Mouse (Mus musculus) heart, adult 9 months (tissue): ENCODE measurements around the gene Smad9.
A peak's percentile ranks its signal among the peaks of the same experiment; 100 is the strongest.

Source experiments
- DNase-seq, 2 experiments: peaks; one replicate each; pipeline ENCODE4 v3.0.0; 2022; ENCODE audit warnings: low spot score in 2 of 2

The Smad9 gene

DNA sequence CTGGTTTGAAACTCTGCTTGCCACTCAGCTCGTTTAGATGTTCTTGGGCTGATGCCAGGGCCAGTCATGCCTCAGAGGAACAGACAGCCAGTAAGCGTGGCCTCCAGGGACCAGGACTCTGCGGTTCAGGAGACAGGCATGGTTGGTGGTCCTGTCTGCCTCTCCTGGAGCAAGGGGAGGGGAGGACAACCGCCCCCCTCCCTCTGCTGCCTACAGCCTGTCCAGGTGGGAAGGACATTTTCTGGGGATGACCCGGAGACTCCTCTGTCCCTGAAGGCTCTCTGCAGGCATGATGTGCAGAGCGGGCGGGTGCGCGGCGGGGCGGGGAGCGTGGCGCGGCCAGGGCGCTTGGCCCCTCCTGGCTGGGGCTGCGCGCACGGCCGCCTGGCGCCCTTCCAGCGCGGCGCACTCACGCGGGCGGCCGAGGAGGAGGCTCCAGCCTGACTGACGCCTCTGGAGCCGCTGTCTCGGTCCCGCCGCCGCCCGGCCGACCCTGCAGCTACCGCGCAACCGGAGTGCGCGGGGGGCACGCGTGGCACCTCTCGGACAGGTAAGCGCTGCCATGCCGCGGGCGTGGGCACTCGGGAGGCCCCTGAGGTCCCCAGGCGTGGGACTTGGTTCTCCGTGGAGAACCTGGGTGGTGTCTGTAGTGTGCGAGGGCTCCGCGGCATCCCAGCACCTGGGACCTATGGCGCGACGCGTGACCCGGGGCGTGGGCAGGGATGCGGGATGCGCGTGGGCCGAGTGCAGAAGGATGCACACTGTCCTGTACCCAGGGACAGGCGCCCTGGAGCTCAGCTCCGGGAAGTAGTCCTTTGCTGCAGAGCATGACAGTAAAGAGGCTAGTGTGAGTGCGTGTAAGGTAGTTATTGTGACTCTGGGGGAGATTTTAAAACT, at the start of gene Smad9:
Gene Smad9 (plus strand): TSS at position 438 of the 897 bp plus-strand sequence.
- DNase-seq: peak; percentile 39 to 55

DNA sequence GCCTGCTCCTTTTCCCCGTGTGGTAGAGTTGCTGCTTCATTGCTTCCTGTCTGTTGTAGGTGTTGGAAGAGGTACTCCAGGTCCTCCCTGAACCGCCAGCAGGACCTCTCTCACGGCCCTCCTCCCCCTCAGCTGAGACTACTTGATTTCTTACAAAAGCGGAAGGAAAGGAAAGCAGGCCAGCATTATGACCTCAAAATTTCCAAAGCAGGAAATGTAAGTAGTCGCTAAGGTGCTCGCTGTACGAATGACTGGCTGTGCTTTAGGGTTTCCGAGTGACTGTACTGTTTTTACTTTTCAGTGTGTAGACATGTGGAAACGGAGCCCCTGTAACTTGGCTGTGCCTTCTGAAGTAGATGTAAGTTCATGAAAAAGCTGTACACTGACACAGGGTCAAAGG, 46.4 kb upstream of the Smad9 start:
- DNase-seq: peak in 1 of 2 experiments; percentile 15

DNA sequence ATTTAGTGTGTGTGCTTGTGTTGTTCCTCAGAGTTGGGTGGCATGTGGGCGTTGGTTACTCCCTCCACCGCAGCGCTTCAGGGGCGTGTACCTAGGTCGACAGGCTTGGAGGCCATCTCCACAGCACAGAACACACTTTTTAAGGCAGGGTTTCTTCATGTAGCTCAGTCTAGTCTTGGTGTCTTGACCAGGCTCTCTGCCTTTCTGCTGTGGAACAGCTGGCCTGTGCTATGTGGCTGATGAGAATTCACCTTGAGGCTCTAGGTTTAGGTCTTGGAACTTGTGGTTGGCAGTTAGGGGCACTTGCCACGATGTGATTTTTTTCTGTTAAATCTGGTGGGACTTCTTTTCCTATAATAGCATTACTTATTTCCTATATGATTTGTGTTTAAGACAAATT, 41.1 kb upstream of the Smad9 start, which contains the start of gene Gm21958:
Gene Gm21958 (minus strand): TSS at position 101 of the 400 bp plus-strand sequence.
- no peak for DNase-seq

DNA sequence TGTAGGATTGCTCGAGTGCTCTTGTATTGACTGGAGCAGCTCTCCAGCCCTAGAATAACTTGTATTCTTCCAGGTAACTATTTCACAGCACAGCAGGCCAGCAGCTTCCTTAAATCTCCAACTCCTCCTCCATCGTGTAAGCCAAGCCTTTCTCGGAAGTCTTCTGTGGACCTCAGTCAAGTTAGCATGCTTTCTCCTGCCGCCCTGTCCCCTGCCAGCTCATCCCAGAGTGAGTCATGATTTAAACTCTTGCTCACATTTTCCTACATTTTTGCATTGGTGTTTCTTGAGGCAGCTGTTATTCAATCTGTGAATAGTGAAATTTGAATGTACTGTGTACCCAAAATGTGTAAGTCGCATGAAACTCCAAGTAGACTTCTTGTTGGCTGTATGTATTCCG, 39.9 kb upstream of the Smad9 start:
- no peak for DNase-seq

DNA sequence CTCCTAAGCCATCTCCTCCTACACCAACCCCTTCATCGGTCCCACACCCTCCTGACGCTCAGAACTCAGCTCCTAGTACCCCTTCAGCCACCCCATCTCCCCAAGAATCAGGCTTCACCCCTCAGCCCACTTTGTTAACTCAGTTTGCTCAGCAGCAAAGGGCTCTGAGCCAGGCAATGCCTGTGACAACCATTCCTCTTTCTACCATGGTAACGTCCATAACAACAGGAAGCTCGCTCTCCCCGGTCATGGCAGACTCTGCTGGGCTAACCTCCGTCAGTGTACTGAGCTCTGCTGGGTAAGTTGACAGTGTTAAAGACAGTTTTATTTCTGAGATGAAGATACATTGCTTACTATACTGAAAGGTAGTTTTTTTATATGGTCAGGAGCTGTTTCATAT, 38.0 kb upstream of the Smad9 start:
- no peak for DNase-seq

DNA sequence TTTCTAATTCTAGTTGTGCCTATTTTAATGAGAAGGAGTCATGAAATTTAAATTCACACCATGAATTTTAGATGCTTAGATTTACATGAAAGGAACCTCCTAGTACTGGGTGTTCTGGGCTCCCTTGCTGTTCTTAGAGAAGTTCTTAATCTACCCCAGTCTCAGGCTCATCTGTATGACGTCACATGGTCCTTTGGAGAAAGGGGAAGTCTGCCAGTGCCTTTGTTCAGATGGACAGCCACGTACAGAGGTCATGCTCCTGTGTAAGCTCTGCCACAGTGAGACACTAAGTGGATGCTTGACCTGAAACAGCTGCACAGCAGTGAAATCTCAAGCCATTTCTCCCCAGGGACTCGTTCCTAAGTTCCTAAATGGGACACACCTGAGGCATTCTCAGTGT, 36.4 kb upstream of the Smad9 start:
- no peak for DNase-seq

DNA sequence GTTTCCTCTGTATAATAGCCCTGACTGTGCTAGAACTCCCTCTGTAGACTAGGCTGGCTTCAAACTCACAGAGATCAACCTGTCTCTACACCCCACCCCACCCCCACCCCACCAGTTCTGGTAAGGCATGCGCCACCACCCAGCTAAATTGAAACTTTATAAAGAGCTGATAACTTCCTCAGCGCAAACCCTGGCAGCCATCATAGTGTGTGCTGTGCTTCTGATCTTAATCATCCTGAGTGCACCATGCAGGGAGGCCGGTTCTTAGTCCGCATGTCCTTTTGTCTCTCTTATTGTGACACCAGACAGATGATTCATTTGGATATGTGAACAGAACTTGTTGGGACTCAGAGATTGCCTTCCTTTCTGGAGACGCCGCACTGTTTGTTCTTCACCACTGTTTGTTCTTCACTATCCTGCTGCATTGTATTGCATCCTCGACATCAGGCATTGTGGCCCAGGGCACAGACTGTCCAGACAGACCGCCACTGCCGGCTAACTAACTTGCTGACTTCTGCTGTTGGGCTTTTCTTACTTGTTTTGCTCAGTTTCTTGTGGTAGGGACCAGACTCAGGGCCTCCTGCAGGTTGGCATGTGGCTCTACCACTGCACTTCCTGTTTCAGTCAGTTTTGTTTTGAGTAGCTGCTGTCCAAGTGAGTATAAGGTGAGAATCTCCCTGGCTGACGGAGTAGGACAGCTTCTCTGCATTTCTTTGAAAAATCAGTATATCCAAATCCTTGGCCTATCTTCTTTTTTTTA, 31.5 kb upstream of the Smad9 start:
- DNase-seq: no peak

DNA sequence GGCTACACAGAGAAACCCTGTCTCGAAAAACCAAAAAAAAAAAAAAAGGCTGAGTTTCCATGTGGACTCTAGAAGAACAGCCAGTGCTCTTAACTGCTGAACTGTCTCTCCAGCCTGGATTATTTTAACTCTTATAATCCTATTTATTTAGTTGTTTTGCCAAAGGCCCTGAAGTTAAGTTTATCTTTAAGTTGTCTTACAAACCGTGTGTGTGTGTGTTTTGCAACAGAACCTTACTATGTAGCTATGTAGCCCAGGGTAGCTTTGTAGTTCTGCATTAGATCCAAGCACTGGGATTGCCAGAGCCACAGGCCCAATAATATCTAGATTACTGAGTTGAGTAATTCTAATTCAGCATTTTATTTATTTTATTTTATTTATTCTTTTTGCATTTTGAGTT, 30.0 kb upstream of the Smad9 start:
- DNase-seq: no peak

DNA sequence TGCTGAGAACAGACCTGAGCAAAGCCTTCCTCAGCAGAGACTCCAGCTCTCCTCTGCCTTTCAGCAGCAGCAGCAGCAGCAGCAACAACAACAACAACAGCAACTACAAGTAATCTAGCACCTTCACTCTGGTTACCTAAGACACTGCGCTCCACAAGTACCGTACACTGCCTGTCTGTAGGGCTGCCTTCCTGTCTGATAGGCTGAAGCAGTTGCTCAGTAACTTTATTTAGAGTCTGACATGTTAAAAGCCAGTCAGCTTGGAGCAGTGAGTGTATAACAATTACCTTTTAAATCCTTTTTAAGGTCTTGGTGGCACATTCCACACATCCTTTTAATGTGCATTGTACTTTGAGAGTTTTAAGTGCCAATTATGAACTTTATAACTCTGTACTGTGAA, 27.8 kb upstream of the Smad9 start:
- DNase-seq: no peak

DNA sequence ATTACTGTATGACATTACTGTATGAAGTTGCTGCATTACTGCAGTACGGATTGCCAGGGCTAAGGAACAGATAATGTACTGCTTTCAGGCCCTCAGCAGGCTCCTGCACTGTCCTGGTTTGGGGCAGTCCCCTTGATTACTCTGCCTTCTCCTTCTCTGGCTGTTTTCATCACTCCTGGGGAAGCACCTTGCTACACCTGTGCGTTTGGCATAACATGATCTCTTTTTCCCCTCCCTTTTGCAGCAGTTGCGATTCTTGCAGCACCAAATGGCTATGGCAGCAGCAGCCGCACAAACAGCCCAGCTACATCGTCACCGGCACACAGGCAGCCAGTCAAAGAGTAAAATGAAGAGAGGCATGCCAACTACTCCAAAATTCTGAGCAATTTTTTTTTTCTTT, 27.3 kb upstream of the Smad9 start:
- no peak for DNase-seq

DNA sequence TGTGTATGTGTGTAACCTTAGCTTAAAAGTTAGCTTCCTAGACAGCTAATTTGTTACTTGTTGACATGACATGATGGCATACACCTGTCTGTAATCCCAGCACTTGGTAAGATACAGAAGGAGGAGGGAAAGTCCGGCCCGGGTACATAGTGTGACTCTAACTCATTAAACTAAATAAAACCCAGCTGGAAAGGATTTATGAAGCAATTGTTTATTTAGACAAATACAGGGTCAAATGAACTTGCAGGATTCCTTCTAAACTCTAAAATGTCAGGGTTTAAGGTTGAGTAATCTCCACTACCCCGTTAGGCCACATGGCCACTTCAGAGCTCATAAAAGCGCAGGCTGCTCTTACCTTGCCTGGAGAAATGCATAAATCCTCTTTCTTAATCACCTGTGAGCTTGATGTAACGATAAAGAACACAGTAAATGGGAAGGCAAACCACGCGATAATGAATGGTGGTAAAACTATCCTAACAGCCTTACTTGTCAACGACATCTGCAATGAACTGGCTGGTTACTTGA, 23.7 kb upstream of the Smad9 start:
- no peak for DNase-seq

DNA sequence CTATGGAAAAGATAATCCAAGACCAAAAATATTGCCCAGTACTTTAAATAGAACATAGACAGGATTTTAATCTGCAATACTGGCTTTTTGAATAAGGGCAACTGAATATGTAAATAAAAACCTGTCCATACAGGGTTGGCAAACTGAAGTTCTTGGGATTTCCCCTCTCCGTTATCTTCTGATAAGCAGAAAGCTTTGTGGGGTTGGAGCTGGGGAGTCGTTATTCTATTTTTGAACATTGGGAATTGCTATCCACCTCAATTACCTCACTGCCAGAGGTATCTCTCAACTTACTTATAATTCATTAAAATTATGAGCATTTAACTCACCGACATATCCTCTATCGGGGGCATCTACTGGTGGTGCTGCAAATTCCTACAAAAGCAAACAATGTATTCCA, 23.0 kb upstream of the Smad9 start:
- no peak for DNase-seq

DNA sequence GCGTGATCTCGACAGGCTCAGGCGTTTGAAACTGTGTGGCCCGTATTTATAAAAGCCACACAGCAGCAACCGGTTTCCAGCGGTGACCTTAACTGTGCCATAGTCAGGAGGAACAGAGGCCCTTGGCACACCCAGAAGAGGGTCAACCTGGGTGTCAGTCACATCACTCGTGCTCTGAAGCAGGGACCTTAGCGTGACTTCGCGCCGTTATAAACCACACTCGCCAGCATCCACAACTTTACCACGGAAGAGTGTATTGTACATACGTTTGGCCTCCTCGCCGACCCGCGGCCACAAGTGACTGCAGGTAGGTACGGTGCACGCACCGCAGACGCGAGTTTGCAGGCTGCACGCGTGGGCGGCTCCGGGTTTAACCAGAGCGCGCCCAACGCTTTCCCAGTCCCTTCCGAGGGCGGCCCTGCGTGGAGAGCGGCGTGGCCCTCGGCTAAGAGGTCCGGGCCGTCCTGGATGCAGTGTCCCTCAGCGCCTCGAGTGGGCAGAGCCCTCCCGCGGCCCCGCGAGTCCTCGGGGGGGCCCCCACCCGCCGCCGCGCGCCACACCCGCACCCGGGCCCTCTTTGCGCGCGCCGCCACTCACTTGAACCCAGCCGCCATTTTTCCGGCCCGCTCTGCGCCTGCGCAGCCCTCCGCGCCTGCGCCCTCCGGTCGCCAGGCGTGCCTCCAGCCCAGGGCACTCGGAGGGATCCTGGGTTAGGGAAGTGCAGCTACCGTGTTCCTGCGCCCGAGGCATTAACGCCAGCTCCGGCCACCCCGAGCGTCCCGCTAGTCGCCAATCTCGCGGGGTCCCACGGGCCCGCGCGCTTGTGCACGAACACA, 20.8 kb upstream of the Smad9 start:
- DNase-seq: peak; percentile 87 to 91

DNA sequence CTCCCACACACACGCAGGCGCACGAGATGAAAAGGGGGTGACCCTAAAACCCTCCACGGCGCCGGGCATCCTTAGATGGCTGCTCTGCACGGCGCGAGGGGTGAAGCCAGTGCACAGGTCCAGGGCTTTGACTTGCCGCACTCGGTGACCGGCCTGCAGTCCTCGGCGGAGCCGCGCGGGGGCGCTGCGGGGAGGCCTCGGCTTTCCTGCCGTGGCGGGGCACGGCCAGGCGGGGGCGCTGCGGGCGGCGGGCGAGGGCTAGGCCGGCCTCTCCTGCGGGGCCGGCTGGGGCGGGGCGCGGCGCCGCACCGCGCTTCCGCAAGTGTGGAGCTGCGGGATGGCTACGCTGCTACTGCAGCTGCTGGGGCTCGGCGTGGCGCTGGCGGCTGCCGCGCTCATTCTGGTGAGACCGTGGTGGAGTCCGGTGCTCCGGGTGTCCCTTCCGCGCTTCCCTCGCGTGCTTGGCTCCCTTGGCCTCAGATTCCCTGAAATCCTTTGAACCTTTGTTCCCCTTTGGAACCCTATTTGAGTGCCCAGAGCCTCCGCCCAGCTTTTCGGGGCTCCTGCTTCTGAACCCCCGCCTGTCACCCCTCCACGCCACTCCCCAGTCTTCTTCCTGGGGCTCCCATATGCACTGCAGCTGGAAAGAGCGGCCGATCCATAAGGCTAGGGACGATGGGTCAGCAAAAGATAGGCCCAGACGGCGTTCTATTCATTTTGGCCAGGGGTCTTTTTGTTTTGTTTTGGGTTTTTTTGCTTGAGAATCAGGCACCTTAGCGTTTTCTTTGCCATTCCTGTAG, 19.9 kb upstream of the Smad9 start, which contains the start of the genes Exosc8 and Alg5:
Gene Exosc8 (minus strand): TSS at position 147 of the 800 bp plus-strand sequence.
Gene Alg5 (plus strand): TSS at position 293 of the 800 bp plus-strand sequence.
- DNase-seq: peak; percentile 78 to 89

DNA sequence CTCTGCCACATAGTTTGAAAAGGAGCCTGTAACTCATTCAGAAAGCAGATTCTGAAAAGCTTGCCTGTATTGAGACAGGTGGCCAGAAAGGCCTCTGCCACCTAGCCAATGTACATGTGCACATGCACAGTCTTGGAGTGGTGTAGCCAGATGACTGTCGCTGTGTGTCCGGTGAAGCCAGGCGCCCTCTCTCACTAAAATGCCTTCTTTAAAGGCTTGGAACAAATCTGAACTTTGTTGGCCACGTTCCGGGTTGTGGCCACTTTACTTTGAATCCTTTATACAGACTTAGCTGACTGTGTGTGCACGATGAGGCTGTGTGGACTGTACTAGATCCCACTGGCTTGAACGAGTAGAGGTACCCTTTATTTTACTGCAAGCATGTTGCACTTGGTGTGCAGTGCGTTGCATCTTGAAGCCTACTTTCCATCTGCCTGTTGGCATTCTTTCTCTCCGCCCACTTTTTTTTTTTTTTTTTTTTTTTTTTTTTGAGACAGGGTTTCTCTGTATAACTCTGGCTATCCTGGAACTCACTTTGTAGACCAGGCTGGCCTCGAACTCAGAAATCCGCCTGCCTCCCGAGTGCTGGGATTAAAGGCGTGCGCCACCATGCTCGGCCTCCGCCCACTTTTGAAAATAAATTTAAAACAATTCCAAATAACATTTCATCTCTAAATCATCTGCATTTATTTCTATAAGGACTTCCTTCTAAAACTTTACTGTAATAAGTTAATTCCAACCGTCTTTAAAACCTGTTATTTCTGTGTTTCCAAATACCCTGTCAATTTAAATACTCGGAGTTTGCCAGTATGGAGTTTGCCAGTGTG, 19.1 kb upstream of the Smad9 start:
- DNase-seq: no peak

DNA sequence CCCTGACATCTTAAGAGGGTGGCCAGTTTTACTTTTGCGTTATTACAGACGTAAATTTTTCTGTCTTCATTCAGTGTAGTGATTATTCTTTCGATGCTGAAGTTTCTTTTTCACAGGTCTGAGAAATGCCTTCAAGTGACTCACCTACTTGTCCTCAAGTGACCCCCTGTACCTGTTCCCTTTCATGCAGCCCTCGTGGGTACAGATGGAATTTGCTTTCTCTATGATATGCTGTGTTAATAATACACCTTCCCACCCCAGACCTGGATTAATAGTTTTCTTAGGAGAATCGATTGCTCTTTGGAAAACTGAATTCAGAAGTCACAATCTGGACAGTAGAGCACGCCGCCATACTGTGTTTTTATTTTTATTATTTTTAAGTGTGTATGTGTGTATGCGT, 18.1 kb upstream of the Smad9 start:
- DNase-seq: no peak

DNA sequence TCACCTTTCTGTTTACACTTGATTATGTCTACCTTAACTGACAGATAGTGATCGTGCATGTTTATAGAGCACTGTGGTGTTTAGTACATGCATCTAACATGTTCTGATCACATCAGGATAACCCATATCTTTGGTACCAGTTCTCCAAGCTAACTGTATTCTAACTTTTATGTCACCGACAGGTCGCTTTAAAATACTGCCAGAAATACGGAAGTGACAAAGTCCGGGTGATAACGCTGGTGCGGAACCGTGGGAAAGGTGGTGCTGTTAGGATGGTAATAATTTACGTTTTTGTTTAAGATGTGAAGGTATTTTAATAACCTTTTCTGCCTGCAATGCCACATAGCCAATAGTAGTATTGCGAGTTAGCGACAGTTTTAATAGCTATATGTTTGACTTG, 13.4 kb upstream of the Smad9 start:
- no peak for DNase-seq

DNA sequence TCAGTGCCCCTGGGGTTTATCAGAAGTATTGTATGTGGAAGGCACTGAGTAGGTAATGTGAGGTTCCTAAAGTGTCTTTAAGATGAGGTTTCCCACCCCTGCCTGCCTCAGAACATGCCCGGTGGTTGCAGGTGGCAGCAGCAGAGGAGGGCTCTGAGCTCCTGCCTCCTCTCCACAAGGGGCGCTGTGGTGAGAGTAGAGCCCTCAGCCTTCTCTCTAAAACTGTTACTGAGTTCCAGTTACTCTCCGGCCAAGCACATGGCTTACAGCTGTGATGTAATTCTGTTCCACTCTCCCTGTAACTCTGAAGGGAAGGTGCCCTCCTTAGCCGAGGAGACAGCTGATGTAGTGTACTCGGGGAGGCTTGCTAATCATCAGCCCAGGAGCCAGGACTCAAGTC, 9.6 kb upstream of the Smad9 start:
- no peak for DNase-seq

DNA sequence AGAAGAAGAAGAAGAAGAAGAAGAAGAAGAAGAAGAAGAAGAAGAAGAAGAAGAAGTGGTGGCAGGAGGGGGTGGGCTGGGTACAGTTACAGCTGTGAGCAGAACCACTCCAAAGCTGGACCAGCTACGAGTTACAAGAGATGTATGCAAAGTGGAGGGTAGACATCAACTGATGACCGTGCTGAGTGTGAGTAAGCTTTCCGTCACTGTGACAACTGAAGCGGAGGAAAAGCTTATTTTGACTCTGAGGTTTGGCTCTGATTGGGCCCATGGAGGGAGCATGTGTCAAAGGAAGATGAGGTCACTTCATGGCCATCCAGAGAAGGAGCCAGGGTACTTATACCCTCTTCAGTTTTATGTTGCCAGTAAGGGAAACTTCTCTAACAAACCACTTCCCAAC, 2.0 kb upstream of the Smad9 start:
- DNase-seq: no peak

DNA sequence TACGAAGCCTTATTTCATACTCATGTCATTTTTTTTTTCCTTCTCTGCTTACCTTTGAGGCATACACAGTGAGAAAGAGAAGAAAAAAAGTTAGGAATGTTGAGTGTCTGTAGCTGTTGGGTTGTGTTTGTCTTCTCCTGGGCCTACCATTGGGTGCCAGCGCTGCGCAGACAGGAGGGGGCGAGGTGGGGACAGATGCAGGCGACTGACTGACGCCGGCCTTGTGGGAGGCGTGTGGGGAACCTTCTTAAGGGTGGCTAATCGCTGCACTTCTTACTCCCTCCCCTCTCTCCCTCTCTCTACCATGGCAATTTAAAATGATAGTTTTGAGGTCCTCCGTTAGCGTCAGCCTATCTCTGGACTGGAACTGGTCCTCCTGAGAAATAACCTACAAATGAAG, 676 bp downstream of the Smad9 start:
- peak in 1 of 2 experiments; percentile 8 for DNase-seq
